In the genomic region with DNA sequence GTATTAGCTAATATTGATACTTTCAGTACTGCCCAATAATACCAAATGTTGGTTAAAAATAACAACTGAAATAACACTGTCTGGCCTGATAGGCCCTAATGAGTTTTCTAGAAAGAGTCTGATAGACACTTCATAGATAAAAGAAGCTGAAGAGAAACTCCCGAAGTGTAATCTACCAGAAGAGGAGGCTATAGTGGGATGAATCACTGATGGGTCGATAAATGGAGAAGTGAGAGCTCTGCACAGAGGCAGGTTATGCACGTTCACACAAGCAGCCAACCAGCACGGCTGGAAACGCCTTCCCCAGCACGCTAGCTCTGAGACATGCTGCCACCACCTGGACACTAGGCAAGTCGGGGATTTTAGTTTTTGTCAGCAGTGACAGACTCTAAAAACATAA, we compare ENCODE assay signal across 8 mouse cellular contexts. TPM values are rescaled to one million over a fixed set of nuclear protein-coding genes. Genes with fewer than 3 reads are reported as not detected.
DNase-seq lines count a peak whose midpoint lies in the region; ATAC-seq and TF ChIP-seq lines count a peak whose summit lies in the region.

No protein-coding gene starts in this region.

- H3K27me3 ChIP-seq in heart, embryonic 12.5 days (replicated peaks) = 0 out of 2 replicates have a peak, but pooled peaks cover 6% of the 10 kb centered on the region
- H3K27me3 ChIP-seq in midbrain, postnatal 0 days (ENCODE audit: insufficient read depth, low read length) = no peaks in the 10 kb centered on the region

- no peaks in the 10 kb centered on the region for H3K36me3 ChIP-seq in heart, embryonic 12.5 days
- H3K36me3 ChIP-seq in midbrain, postnatal 0 days (ENCODE audit: insufficient read depth, low read length) = no peaks in the 10 kb centered on the region

- peak; percentile 96 for DNase-seq in heart, adult 11 months
- peak; percentile 82 to 83 for DNase-seq in cerebellum, postnatal 10 days
- DNase-seq in gastrocnemius, postnatal 10 days = peak; percentile 38
- peak; percentile 68 for DNase-seq in kidney, adult 18-20 months
- peak; percentile 70 for DNase-seq in left cerebral cortex, postnatal 4 days
- DNase-seq in midbrain, postnatal 0 days (ENCODE audit: low spot score) = peak; percentile 86
- peak; percentile 81 to 82 for DNase-seq in spleen, postnatal 36 days (ENCODE audit: low spot score in 2 of 2)

- TF ChIP-seq CTCF in midbrain, postnatal 0 days (IDR thresholded peaks at IDR 0.05) = peak; percentile 81

- H3K4me2 ChIP-seq in heart, embryonic 12.5 days = no peak overlapping the region
- H3K4me2 ChIP-seq in midbrain, postnatal 0 days (ENCODE audit: low read depth, low read length, poor library complexity, severe bottlenecking) = 0 out of 2 replicates have a peak overlapping the region, but pooled peaks have one; percentile 24

- H3K4me3 ChIP-seq in heart, embryonic 12.5 days = no peak overlapping the region
- H3K4me3 ChIP-seq in midbrain, postnatal 0 days (ENCODE audit: low read depth, low read length) = no peak overlapping the region

- no peak overlapping the region for H3K9ac ChIP-seq in heart, embryonic 12.5 days
- no peak overlapping the region for H3K9ac ChIP-seq in midbrain, postnatal 0 days (replicated peaks; ENCODE audit: low read length, poor library complexity, severe bottlenecking)

- H3K27ac ChIP-seq in heart, embryonic 12.5 days (ENCODE audit: poor library complexity, severe bottlenecking) = no peak overlapping the region
- H3K27ac ChIP-seq in midbrain, postnatal 0 days (ENCODE audit: low read depth, low read length) = no peak overlapping the region

- ATAC-seq in heart, embryonic 12.5 days (ENCODE audit: insufficient number of reproducible peaks, low FRiP score) = no peak
- ATAC-seq in midbrain, postnatal 0 days (ENCODE audit: low FRiP score) = no peak

- H3K4me1 ChIP-seq in heart, embryonic 12.5 days (replicated peaks) = peaks cover 26% of the 10 kb centered on the region
- H3K4me1 ChIP-seq in midbrain, postnatal 0 days (ENCODE audit: insufficient read depth, low read length) = peaks cover 10% of the 10 kb centered on the region; the same call in 1 of the 2 replicates

- H3K9me3 ChIP-seq in heart, embryonic 12.5 days (replicated peaks) = no peaks in the 10 kb centered on the region
- H3K9me3 ChIP-seq in midbrain, postnatal 0 days (ENCODE audit: low read length) = no peaks in the 10 kb centered on the region

- intact Hi-C loops in left cerebral cortex, postnatal 4 days (cut with DNase I) = loop anchor here (2.0 to 10.0 kb wide), 4 partner anchors 113 to 937 kb away; a partner anchor contains a TSS

- WGBS in heart, embryonic 12.5 days = under 1% methylated on average over 7 of the region's 7 CpGs
- 2% methylated on average over 7 of the region's 7 CpGs for WGBS in midbrain, postnatal 0 days

RNA-seq across cellular contexts. Expression of a gene that starts 2.9 kb away (rescaled TPM):
- polyA plus RNA-seq in heart, embryonic 12.5 days (2016; fragmentation: Nextera tagmentation; extraction: Ambion mirVana) = 26.5 and 29.4 TPM in 2 replicates
- 10 to 100 TPM; 22.0 to 27.6 TPM for total RNA-seq in gastrocnemius, postnatal 10 days (2021)
- 10 to 100 TPM; 27.5 to 32.7 TPM for total RNA-seq in left cerebral cortex, postnatal 4 days (2021)
- total RNA-seq in midbrain, postnatal 0 days (2014; rRNA removed) = 24.0 and 28.8 TPM in 2 replicates
- 29.5 and 30.5 TPM in 2 replicates for polyA plus RNA-seq in midbrain, postnatal 0 days (2015; fragmentation: Nextera tagmentation; extraction: Ambion mirVana)

Comparison
In these comparisons a context has a peak if more than half of its experiments do, and no peak if none do; other contexts are left out.
1. DNase-seq: peak in every context shown above with its lines; median percentile 96 in heart, adult 11 months; 86 in midbrain, postnatal 0 days; 82 in cerebellum, postnatal 10 days; 82 in spleen, postnatal 36 days; 70 in left cerebral cortex, postnatal 4 days; 68 in kidney, adult 18-20 months; 38 in gastrocnemius, postnatal 10 days.